18 mouse cellular contexts compared by ENCODE assay signal in the genomic region with DNA sequence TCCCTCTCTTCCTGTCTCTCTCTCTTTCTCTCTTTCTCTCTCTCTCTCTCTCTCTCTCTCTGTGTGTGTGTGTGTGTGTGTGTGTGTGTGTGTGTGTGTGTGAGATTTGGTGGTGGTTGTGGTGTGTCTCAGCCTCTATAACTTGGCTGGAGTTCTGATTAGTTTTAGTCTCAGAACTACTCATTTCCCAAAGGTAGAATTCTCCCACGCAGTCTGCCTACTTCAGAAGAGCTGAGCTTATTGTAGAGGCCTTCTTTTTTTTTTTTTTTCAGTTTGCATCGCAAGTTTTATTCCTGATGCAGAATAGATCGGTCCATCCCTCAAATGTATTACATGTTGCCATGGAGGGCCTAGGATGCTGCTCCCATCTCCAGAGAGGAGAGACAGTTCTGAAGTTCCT. TPM values are rescaled to one million over a fixed set of nuclear protein-coding genes. Genes with fewer than 3 reads are reported as not detected.
DNase-seq lines count a peak whose midpoint lies in the region; ATAC-seq and TF ChIP-seq lines count a peak whose summit lies in the region.
"Had no signal": no experiment of that assay in that cellular context is flagged by ENCODE, and none has a peak within 500 bp of the region (broad histone marks: within the 10 kb centered on the region; RNA-seq: fewer than 3 reads in every experiment).

No protein-coding gene starts in this region.

- TF ChIP-seq POLR2A in myocyte (IDR thresholded peaks at IDR 0.05; ENCODE audit: insufficient read length, low read depth), result no peak

- peak overlapping the region; percentile 65 for H3K27ac ChIP-seq in heart, embryonic 13.5 days (replicated peaks)
- H3K27ac ChIP-seq in kidney, postnatal 0 days, result 0 out of 2 replicates have a peak overlapping the region, but pooled peaks have one; percentile 47
- H3K27ac ChIP-seq: forebrain, embryonic 15.5 days; hindbrain, embryonic 12.5 days; hindbrain, postnatal 0 days had no signal

- H3K9me3 ChIP-seq in heart, embryonic 13.5 days, result no peaks in the 10 kb centered on the region
- no peaks in the 10 kb centered on the region for H3K9me3 ChIP-seq in kidney, postnatal 0 days (replicated peaks; ENCODE audit: low read length)
- no peaks in the 10 kb centered on the region for H3K9me3 ChIP-seq in E14TG2a.4 (ENCODE audit: low read length)
- H3K9me3 ChIP-seq: embryonic facial prominence, embryonic 15.5 days; forebrain, embryonic 15.5 days; G1E; heart, embryonic 12.5 days; hindbrain, embryonic 12.5 days had no signal

- no peak for ATAC-seq in heart, embryonic 13.5 days (ENCODE audit: extremely low read depth, insufficient number of reproducible peaks, low FRiP score, low TSS enrichment)
- no peak for ATAC-seq in kidney, postnatal 0 days (replicated peaks; ENCODE audit: low FRiP score, low read depth)
- ATAC-seq: forebrain, embryonic 15.5 days; hindbrain, postnatal 0 days had no signal

- no peaks in the 10 kb centered on the region for H3K36me3 ChIP-seq in heart, embryonic 13.5 days
- H3K36me3 ChIP-seq in kidney, postnatal 0 days (ENCODE audit: insufficient read depth, low read length), result no peaks in the 10 kb centered on the region
- H3K36me3 ChIP-seq in E14TG2a.4 (ENCODE audit: insufficient read depth, low read length) (no peaks in the 10 kb centered on the region), myocyte (ENCODE audit: control insufficient read depth, insufficient read depth) (no peaks in the 10 kb centered on the region)
- H3K36me3 ChIP-seq: embryonic facial prominence, embryonic 15.5 days; forebrain, embryonic 15.5 days; heart, embryonic 12.5 days; hindbrain, embryonic 12.5 days had no signal

- H3ac ChIP-seq in myocyte (ENCODE audit: control insufficient read depth, insufficient read length), result no peak overlapping the region

- WGBS in heart, embryonic 13.5 days, result 65% methylated on average over 3 of the region's 3 CpGs
- 64% methylated on average over 3 of the region's 3 CpGs for WGBS in kidney, postnatal 0 days

- peaks cover 27% of the 10 kb centered on the region for H3K4me1 ChIP-seq in heart, embryonic 13.5 days
- peaks cover 5% of the 10 kb centered on the region; the same call in 1 of the 2 replicates for H3K4me1 ChIP-seq in kidney, postnatal 0 days (replicated peaks; ENCODE audit: insufficient read depth, low read length)
- H3K4me1 ChIP-seq in E14TG2a.4 (replicated peaks; ENCODE audit: low read depth, low read length), result peaks cover 42% of the 10 kb centered on the region
- H3K4me1 ChIP-seq: forebrain, embryonic 15.5 days; hindbrain, embryonic 12.5 days had no signal

- no peak overlapping the region for H3K4me2 ChIP-seq in heart, embryonic 13.5 days
- H3K4me2 ChIP-seq in kidney, postnatal 0 days (ENCODE audit: low read length), result no peak overlapping the region
- peak overlapping the region; percentile 67 for H3K4me2 ChIP-seq in myocyte (ENCODE audit: low read depth)
- H3K4me2 ChIP-seq: embryonic facial prominence, embryonic 15.5 days; forebrain, embryonic 15.5 days; hindbrain, embryonic 12.5 days had no signal

- TF ChIP-seq CTCF in kidney, postnatal 0 days (IDR thresholded peaks at IDR 0.05; ENCODE audit: low read depth), result no peak
- no peak for TF ChIP-seq CTCF in E14TG2a.4 (conservative IDR thresholded peaks at IDR 0.05; ENCODE audit: low read length)

- H3K4me3 ChIP-seq in heart, embryonic 13.5 days, result no peak overlapping the region
- no peak overlapping the region for H3K4me3 ChIP-seq in kidney, postnatal 0 days (replicated peaks; ENCODE audit: low read depth, low read length)
- 0 out of 2 replicates have a peak overlapping the region, but pooled peaks have one; percentile 1 for H3K4me3 ChIP-seq in E14TG2a.4 (replicated peaks; ENCODE audit: low read length)
- H3K4me3 ChIP-seq in myocyte, result no peak overlapping the region
- H3K4me3 ChIP-seq: embryonic facial prominence, embryonic 15.5 days; forebrain, embryonic 15.5 days; heart, embryonic 12.5 days; hindbrain, embryonic 12.5 days had no signal

- H3K79me2 ChIP-seq in myocyte (ENCODE audit: control insufficient read depth, insufficient read depth), result no peaks in the 10 kb centered on the region

- DNase-seq in heart, adult 8-10 months (ENCODE audit: low spot score), result no peak
- DNase-seq in kidney, postnatal 0 days (ENCODE audit: low spot score), result no peak
- DNase-seq in kidney, postnatal 4 days, result no peak
- DNase-seq in urinary bladder, postnatal 25 days (ENCODE audit: low spot score), result no peak
- DNase-seq: adrenal gland, adult 8-10 months; cerebellum, adult 11 months; cerebellum, adult 8-10 months; cerebellum, postnatal 14 days; kidney, adult 11 months had no signal

- no peaks in the 10 kb centered on the region for H3K27me3 ChIP-seq in heart, embryonic 13.5 days (replicated peaks)
- H3K27me3 ChIP-seq in kidney, postnatal 0 days (ENCODE audit: insufficient read depth, low read length), result no peaks in the 10 kb centered on the region
- no peaks in the 10 kb centered on the region for H3K27me3 ChIP-seq in E14TG2a.4 (ENCODE audit: insufficient read depth, low read length)
- H3K27me3 ChIP-seq in myocyte (ENCODE audit: control insufficient read depth, insufficient read depth, insufficient read length), result no peaks in the 10 kb centered on the region
- H3K27me3 ChIP-seq: embryonic facial prominence, embryonic 15.5 days; forebrain, embryonic 15.5 days; heart, embryonic 12.5 days; hindbrain, embryonic 12.5 days had no signal

- no peak overlapping the region for H3K9ac ChIP-seq in heart, embryonic 13.5 days
- no peak overlapping the region for H3K9ac ChIP-seq in kidney, postnatal 0 days (ENCODE audit: low read depth, low read length)
- H3K9ac ChIP-seq: embryonic facial prominence, embryonic 15.5 days; forebrain, embryonic 15.5 days; heart, embryonic 12.5 days; hindbrain, embryonic 12.5 days had no signal

TF ChIP-seq in myocyte, 11 proteins besides CTCF, POLR2A, EP300 and RAD21:
- TF ChIP-seq E2F4 (IDR thresholded peaks at IDR 0.05; ENCODE audit: insufficient read depth) (no peak), USF1 (IDR thresholded peaks at IDR 0.05; ENCODE audit: low read depth) (no peak), POLR2AphosphoS2 (IDR thresholded peaks at IDR 0.05; ENCODE audit: insufficient read length, low read depth) (no peak), REST (IDR thresholded peaks at IDR 0.05; ENCODE audit: insufficient read depth, insufficient read length) (no peak), SRF (IDR thresholded peaks at IDR 0.05; ENCODE audit: control insufficient read depth, insufficient read length, low read depth) (no peak), CEBPB (IDR thresholded peaks at IDR 0.05; ENCODE audit: insufficient read depth, poor library complexity, severe bottlenecking) (no peak), MYOG (IDR thresholded peaks at IDR 0.05; ENCODE audit: control insufficient read depth in 1 of 3, insufficient read depth in 1 of 3, insufficient read length in 2 of 3, low read depth in 2 of 3) (no peak), MAX (IDR thresholded peaks at IDR 0.05; ENCODE audit: low read depth) (no peak), TCF12 (IDR thresholded peaks at IDR 0.05; ENCODE audit: insufficient read depth, poor library complexity, severe bottlenecking) (no peak), MYOD1 (IDR thresholded peaks at IDR 0.05; ENCODE audit: control insufficient read depth in 1 of 3, insufficient read length in 2 of 3, low read depth in 2 of 3) (no peak), TCF3 (IDR thresholded peaks at IDR 0.05; ENCODE audit: insufficient read length, low read depth) (no peak)

RNA-seq across cellular contexts. Expression of gene Strn3, which starts 18.0 kb away (rescaled TPM):
- 37.3 and 40.0 TPM in 2 replicates for polyA plus RNA-seq in heart, embryonic 13.5 days (2015; fragmentation: Nextera tagmentation; extraction: Ambion mirVana)
- total RNA-seq in heart, adult 8-10 months (2022), result 100 to 1,000 TPM in 2 of 4 experiments, 10 to 100 TPM in 2; 96.2 to 109 (median 103) TPM
- 44.1 and 46.3 TPM in 2 replicates for polyA plus RNA-seq in kidney, postnatal 0 days (2015; fragmentation: Nextera tagmentation; extraction: Ambion mirVana)
- 31.3 TPM for polyA plus RNA-seq in myocyte (2012; fragmentation: generic; extraction: Trizol)

RNA-seq across cellular contexts. Expression of gene Ap4s1, which starts 18.9 kb away (rescaled TPM):
- polyA plus RNA-seq in heart, embryonic 13.5 days (2015; fragmentation: Nextera tagmentation; extraction: Ambion mirVana), result 27.6 and 35.2 TPM in 2 replicates
- 10 to 100 TPM; 53.3 to 65.5 (median 58.8) TPM for total RNA-seq in heart, adult 8-10 months (2022)
- polyA plus RNA-seq in kidney, postnatal 0 days (2015; fragmentation: Nextera tagmentation; extraction: Ambion mirVana), result 37.9 and 48.3 TPM in 2 replicates
- 12.4 TPM for polyA plus RNA-seq in myocyte (2012; fragmentation: generic; extraction: Trizol)
